ENCODE assay signal across 9 mouse cellular contexts in the genomic region with DNA sequence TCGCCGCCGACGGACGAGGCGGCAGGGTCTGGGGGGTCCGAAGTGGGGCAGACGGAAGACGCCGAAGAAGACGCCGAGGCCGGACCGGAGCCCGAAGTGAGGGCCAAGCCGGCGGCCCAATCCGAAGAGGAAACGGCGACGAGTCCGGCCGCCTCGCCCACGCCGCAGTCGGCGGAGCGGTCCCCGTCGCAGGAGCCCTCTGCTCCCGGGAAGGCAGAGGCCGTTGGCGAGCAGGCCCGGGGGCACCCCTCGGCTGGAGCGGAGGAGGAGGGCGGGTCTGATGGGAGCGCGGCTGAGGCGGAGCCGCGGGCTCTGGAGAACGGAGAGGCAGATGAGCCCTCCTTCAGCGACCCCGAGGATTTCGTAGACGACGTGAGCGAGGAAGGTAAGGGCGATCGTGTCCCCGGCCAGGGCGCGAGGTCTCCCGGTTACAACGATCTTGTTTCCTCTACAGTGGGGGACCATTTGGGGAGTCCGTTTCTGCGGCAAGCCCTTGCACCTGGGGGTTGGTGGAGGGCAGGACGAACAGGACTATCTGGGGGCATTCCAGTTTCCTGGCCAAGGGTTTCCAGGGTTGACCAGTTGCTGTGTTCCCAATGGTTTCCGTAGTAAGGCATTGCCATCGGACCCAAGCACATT. TPM values are rescaled to one million over a fixed set of nuclear protein-coding genes. Genes with fewer than 3 reads are reported as not detected.
DNase-seq lines count a peak whose midpoint lies in the region; ATAC-seq and TF ChIP-seq lines count a peak whose summit lies in the region.
"Had no signal": no experiment of that assay in that cellular context is flagged by ENCODE, and none has a peak within 500 bp of the region (broad histone marks: within the 10 kb centered on the region; RNA-seq: fewer than 3 reads in every experiment).

No protein-coding gene starts in this region.

- peak; percentile 47 for ATAC-seq in forebrain, embryonic 11.5 days (replicated peaks; ENCODE audit: low FRiP score)
- ATAC-seq in neural tube, embryonic 13.5 days (ENCODE audit: low read depth): peak; percentile 36

- TF ChIP-seq CTCF in gastrocnemius, adult 2 months (IDR thresholded peaks at IDR 0.05): no peak
- no peak for TF ChIP-seq CTCF in liver, adult 2 months (IDR thresholded peaks at IDR 0.05; ENCODE audit: low read depth, low read length)

- no peaks in the 10 kb centered on the region for H3K9me3 ChIP-seq in forebrain, embryonic 11.5 days (ENCODE audit: control insufficient read depth, low read length)
- no peaks in the 10 kb centered on the region for H3K9me3 ChIP-seq in neural tube, embryonic 13.5 days

- H3K4me1 ChIP-seq in forebrain, embryonic 11.5 days (replicated peaks; ENCODE audit: control insufficient read depth, insufficient read depth, low read length): peaks cover 9% of the 10 kb centered on the region
- peaks cover 7% of the 10 kb centered on the region; the same call in 1 of the 2 replicates for H3K4me1 ChIP-seq in liver, adult 2 months (ENCODE audit: control insufficient read depth, insufficient read depth, low read length)
- peaks cover 36% of the 10 kb centered on the region for H3K4me1 ChIP-seq in neural tube, embryonic 13.5 days (replicated peaks)

- H3K9ac ChIP-seq in forebrain, embryonic 11.5 days (ENCODE audit: low read length): peak overlapping the region; percentile 92
- peak overlapping the region; percentile 97 for H3K9ac ChIP-seq in liver, adult 2 months (ENCODE audit: low read depth, low read length)
- peak overlapping the region; percentile 98 for H3K9ac ChIP-seq in neural tube, embryonic 13.5 days

- intact Hi-C loops in gastrocnemius, adult 2 months (cut with DNase I): loop anchor here (2.0 to 10.0 kb wide), 3 partner anchors 31 to 585 kb away; partner anchors contain the start of genes Chst12 and Snx8

- H3K27me3 ChIP-seq in forebrain, embryonic 11.5 days (ENCODE audit: control insufficient read depth, insufficient read depth, low read length): no peaks in the 10 kb centered on the region
- H3K27me3 ChIP-seq in liver, adult 2 months (ENCODE audit: control insufficient read depth, insufficient read depth, low read length): no peaks in the 10 kb centered on the region
- no peaks in the 10 kb centered on the region for H3K27me3 ChIP-seq in neural tube, embryonic 13.5 days

- H3K4me3 ChIP-seq in gastrocnemius, adult 2 months: peak overlapping the region; percentile 96
- peak overlapping the region; percentile 96 for H3K4me3 ChIP-seq in forebrain, embryonic 11.5 days (ENCODE audit: low read depth, low read length)
- peak overlapping the region; percentile 94 for H3K4me3 ChIP-seq in liver, adult 2 months (ENCODE audit: insufficient read depth, low read depth, low read length)
- H3K4me3 ChIP-seq in neural tube, embryonic 13.5 days: peak overlapping the region; percentile 100

- DNase-seq in gastrocnemius, adult 2 months: no peak
- DNase-seq in gastrocnemius, postnatal 25 days: no peak
- DNase-seq in right cerebral cortex, postnatal 10 days (ENCODE audit: low spot score in 2 of 2): peak; percentile 37 to 42
- DNase-seq in right cerebral cortex, adult 2 months (ENCODE audit: low spot score in 2 of 2): no peak
- DNase-seq in forebrain, embryonic 11.5 days (ENCODE audit: low spot score): no peak
- peak; percentile 11 for DNase-seq in liver, adult 2 months (ENCODE audit: extremely low read depth, low read depth, low spot score)
- DNase-seq in layer of hippocampus, adult 9-10 months (ENCODE audit: low spot score): no peak

- H3K4me2 ChIP-seq in forebrain, embryonic 11.5 days (ENCODE audit: low read depth, low read length, severe bottlenecking): peak overlapping the region; percentile 59
- H3K4me2 ChIP-seq in neural tube, embryonic 13.5 days: peak overlapping the region; percentile 90

- peak overlapping the region; percentile 97 for H3K27ac ChIP-seq in gastrocnemius, adult 2 months
- H3K27ac ChIP-seq in forebrain, embryonic 11.5 days (ENCODE audit: low read depth, low read length): peak overlapping the region; percentile 94; the same call in 1 of the 2 replicates
- H3K27ac ChIP-seq in liver, adult 2 months (replicated peaks; ENCODE audit: insufficient read depth, low read depth, low read length): peak overlapping the region; percentile 63
- H3K27ac ChIP-seq in neural tube, embryonic 13.5 days (replicated peaks): peak overlapping the region; percentile 94

- peaks cover 40% of the 10 kb centered on the region for H3K79me2 ChIP-seq in liver, adult 2 months (ENCODE audit: control insufficient read depth, insufficient read depth, low read length)

- no peaks in the 10 kb centered on the region; the same call in 1 of the 2 replicates for H3K36me3 ChIP-seq in forebrain, embryonic 11.5 days (ENCODE audit: control insufficient read depth, insufficient read depth, low read length)
- no peaks in the 10 kb centered on the region for H3K36me3 ChIP-seq in liver, adult 2 months (ENCODE audit: control insufficient read depth, insufficient read depth, low read length)
- H3K36me3 ChIP-seq in neural tube, embryonic 13.5 days: peaks cover 13% of the 10 kb centered on the region

- WGBS in forebrain, embryonic 11.5 days: under 1% methylated on average over 62 of the region's 62 CpGs
- under 1% methylated on average over 62 of the region's 62 CpGs for WGBS in liver, adult 2 months
- WGBS in neural tube, embryonic 13.5 days: under 1% methylated on average over 62 of the region's 62 CpGs

- TF ChIP-seq POLR2A in liver, adult 2 months (IDR thresholded peaks at IDR 0.05; ENCODE audit: extremely low read depth, insufficient read depth, low read length): no peak

RNA-seq across cellular contexts. Expression of gene Eif3b, which starts 0.4 kb away (rescaled TPM):
- 10 to 100 TPM; 79.7 to 80.3 TPM for total RNA-seq in gastrocnemius, adult 2 months (2021)
- total RNA-seq in gastrocnemius, postnatal 25 days (2021): 10 to 100 TPM; 76.8 to 79.2 TPM
- polyA plus RNA-seq in forebrain, embryonic 11.5 days (2014; fragmentation: Nextera tagmentation; extraction: Ambion mirVana): 177 and 215 TPM in 2 replicates
- total RNA-seq in liver, adult 2 months (2014; rRNA removed): 37.9 and 51.5 TPM in 2 replicates
- 58.3 and 64.8 TPM in 2 replicates for polyA plus RNA-seq in liver, adult 2 months (2012; rRNA removed)
- polyA plus RNA-seq in neural tube, embryonic 13.5 days (2015; fragmentation: Nextera tagmentation; extraction: Ambion mirVana): 88.3 and 111 TPM in 2 replicates

RNA-seq across cellular contexts. Expression of gene Gm4869, which starts 25.9 kb away (rescaled TPM):
- not detected for total RNA-seq in gastrocnemius, adult 2 months (2021)
- not detected for total RNA-seq in gastrocnemius, postnatal 25 days (2021)
- 0.09 TPM in 1 of 2 replicates, not detected in the other for polyA plus RNA-seq in forebrain, embryonic 11.5 days (2014; fragmentation: Nextera tagmentation; extraction: Ambion mirVana)
- not detected in 2 replicates for total RNA-seq in liver, adult 2 months (2014; rRNA removed)
- polyA plus RNA-seq in liver, adult 2 months (2012; rRNA removed): not detected in 2 replicates
- not detected in 2 replicates for polyA plus RNA-seq in neural tube, embryonic 13.5 days (2015; fragmentation: Nextera tagmentation; extraction: Ambion mirVana)
- total RNA-seq: left cerebral cortex, postnatal 10 days had no signal

RNA-seq across cellular contexts. Expression of gene Snx8, which starts 30.5 kb away (rescaled TPM):
- total RNA-seq in gastrocnemius, adult 2 months (2021): 1 to 10 TPM; 8.0 to 9.5 TPM
- 1 to 10 TPM; 7.4 to 7.6 TPM for total RNA-seq in gastrocnemius, postnatal 25 days (2021)
- polyA plus RNA-seq in forebrain, embryonic 11.5 days (2014; fragmentation: Nextera tagmentation; extraction: Ambion mirVana): 10.6 and 12.3 TPM in 2 replicates
- total RNA-seq in liver, adult 2 months (2014; rRNA removed): 12.5 and 14.0 TPM in 2 replicates
- polyA plus RNA-seq in liver, adult 2 months (2012; rRNA removed): 10.2 and 11.2 TPM in 2 replicates
- 19.8 and 21.2 TPM in 2 replicates for polyA plus RNA-seq in neural tube, embryonic 13.5 days (2015; fragmentation: Nextera tagmentation; extraction: Ambion mirVana)

Comparison
In these comparisons a context has a peak if more than half of its experiments do, and no peak if none do; other contexts are left out.
1. DNase-seq: peak in right cerebral cortex, postnatal 10 days (2 of 2) and liver, adult 2 months (single experiment); none in gastrocnemius, adult 2 months (single experiment), gastrocnemius, postnatal 25 days (single experiment), right cerebral cortex, adult 2 months (0 of 2), forebrain, embryonic 11.5 days (single experiment) and layer of hippocampus, adult 9-10 months (single experiment).
2. Peak in every context shown above with its lines, with median percentiles within 50 percentile points of each other: H3K27ac ChIP-seq, H3K4me3 ChIP-seq and H3K9ac ChIP-seq.